Mouse (Mus musculus) limb, embryonic 14.5 days (tissue): ENCODE measurements around the gene Itga9. TPM values are rescaled to one million over a fixed set of nuclear protein-coding genes. Genes with fewer than 3 reads are reported as not detected.
A peak's percentile ranks its signal among the peaks of the same experiment; 100 is the strongest.

Experiments
- ATAC-seq: fragments of 200-750 bp; cut with Nextera tagmentation; 2 replicates; pipeline ENCODE4 v1.8.0; 2017; ENCODE audit warnings: low read depth, moderate number of reproducible peaks, moderate TSS enrichment; ENCODE audit not compliant: low FRiP score
- DNase-seq: peaks from one replicate; pipeline ENCODE4 v3.0.0-alpha.2; 2015; ENCODE audit warnings: low spot score
- H3K27ac ChIP-seq: fragments of 300-500 bp; sonication (generic); replicated peaks from 2 replicates; pipeline ENCODE4 v1.5.1; 2014; ENCODE audit warnings: low read depth, mild to moderate bottlenecking, low read length, moderate library complexity, mixed read lengths
- H3K27me3 ChIP-seq: fragments of 300-500 bp; sonication (generic); 2 replicates; pipeline ENCODE4 v1.6.1; 2014; ENCODE audit warnings: low read length, mixed read lengths; ENCODE audit not compliant: control insufficient read depth, insufficient read depth
- H3K36me3 ChIP-seq: fragments of 300-500 bp; sonication (generic); 2 replicates; pipeline ENCODE4 v1.6.1; 2014; ENCODE audit warnings: mild to moderate bottlenecking, low read length, moderate library complexity, mixed read lengths; ENCODE audit not compliant: control insufficient read depth, insufficient read depth
- H3K4me1 ChIP-seq: fragments of 300-500 bp; sonication (generic); 2 replicates; pipeline ENCODE4 v1.6.1; 2014; ENCODE audit warnings: antibody characterized with exemption, low read length, mixed read lengths; ENCODE audit not compliant: control insufficient read depth, insufficient read depth
- H3K4me2 ChIP-seq: fragments of 300-500 bp; sonication (generic); replicated peaks from 2 replicates; pipeline ENCODE4 v1.6.1; 2014; ENCODE audit warnings: low read depth, mild to moderate bottlenecking, low read length, moderate library complexity; ENCODE audit not compliant: severe bottlenecking
- H3K4me3 ChIP-seq: fragments of 300-500 bp; sonication (generic); replicated peaks from 2 replicates; pipeline ENCODE4 v1.5.1; 2014; ENCODE audit warnings: low read length
- H3K9ac ChIP-seq: fragments of 300-500 bp; sonication (generic); 2 replicates; pipeline ENCODE4 v1.6.1; 2014; ENCODE audit warnings: mild to moderate bottlenecking, low read depth, low read length, moderate library complexity; ENCODE audit not compliant: severe bottlenecking
- H3K9me3 ChIP-seq: fragments of 300-500 bp; sonication (generic); 2 replicates; pipeline ENCODE4 v1.6.1; 2016; ENCODE audit warnings: low read length; ENCODE audit not compliant: control insufficient read depth
- POLR2A ChIP-seq: fragments of 200-500 bp; IDR thresholded peaks from 2 replicates; pipeline ENCODE4 v1.8.0; 2012; ENCODE audit warnings: inconsistent platforms, mild to moderate bottlenecking, moderate library complexity, borderline replicate concordance; ENCODE audit not compliant: insufficient read depth, insufficient read length; ENCODE audit errors: extremely low read depth
- WGBS: fragments of 180-500 bp; shearing (Covaris S2); extraction: QIAGEN DNeasy Blood & Tissue Kit; methylation state at CpG from one replicate; pipeline ENCODE4 v1.1.7; 2014; 5-methylcytosine and 5-hydroxymethylcytosine counted together
- polyA plus RNA-seq, 2 experiments: library from polyadenylated mRNA; depleted of rRNA in 1 of 2; stranded (reverse) in 1 of 2; unstranded in 1 of 2; fragments of >200 nt; fragmentation: Nextera tagmentation in 1 of 2; extraction: Ambion mirVana in 1 of 2; gene quantifications; 2 replicates each; pipeline versions ENCODE4 v1.2.1 to v1.2.3; 2012 to 2014

Itga9 gene
- polyA plus RNA-seq, 2 experiments: 10.0 to 19.7 TPM

- ATAC-seq (peak; percentile 34; the same call in 1 of the 2 replicates), DNase-seq (peak; percentile 70)
- TF ChIP-seq POLR2A: no peak
Measured at GRCm38 (mm10) chr9:118890645-118891044, 284.2 kb downstream of the Itga9 start.

GRCm38 (mm10) chr9:118891068-118891467 lies 284.6 kb downstream of the Itga9 start:
- H3K4me1 ChIP-seq: peaks cover 26% of the 10 kb centered on the region
- no peak overlapping the region for H3K9ac ChIP-seq
- ATAC-seq (no peak), DNase-seq (no peak)
- no peak overlapping the region for H3K4me3 ChIP-seq
- H3K4me2 ChIP-seq: no peak overlapping the region
- TF ChIP-seq POLR2A: no peak
- no peaks in the 10 kb centered on the region for H3K36me3 ChIP-seq
- peak overlapping the region; percentile 35 for H3K27ac ChIP-seq
- H3K27me3 ChIP-seq: no peaks in the 10 kb centered on the region
- no peaks in the 10 kb centered on the region for H3K9me3 ChIP-seq
- 70% methylated on average over 6 of the region's 6 CpGs for WGBS

More at GRCm38 (mm10) chr9:118890645-118891044, 284.2 kb downstream of the Itga9 start:
- WGBS: 19% methylated on average over 2 of the region's 2 CpGs
- Histone ChIP-seq H3K4me1 (peaks cover 26% of the 10 kb centered on the region), H3K4me2 (no peak overlapping the region), H3K27ac (no peak overlapping the region), H3K9ac (no peak overlapping the region), H3K4me3 (no peak overlapping the region), H3K9me3 (no peaks in the 10 kb centered on the region), H3K27me3 (no peaks in the 10 kb centered on the region), H3K36me3 (no peaks in the 10 kb centered on the region)

- H3K36me3 ChIP-seq: no peaks in the 10 kb centered on the region
- H3K27ac ChIP-seq: peak overlapping the region; percentile 35
- no peak overlapping the region for H3K9ac ChIP-seq
- no peaks in the 10 kb centered on the region for H3K9me3 ChIP-seq
- WGBS: 15% methylated on average over 9 of the region's 9 CpGs
- no peak overlapping the region for H3K4me2 ChIP-seq
- peak; percentile 70 for DNase-seq
- TF ChIP-seq POLR2A: no peak
- H3K27me3 ChIP-seq: no peaks in the 10 kb centered on the region
- H3K4me1 ChIP-seq: peaks cover 26% of the 10 kb centered on the region
- no peak overlapping the region for H3K4me3 ChIP-seq
- ATAC-seq: peak; percentile 68
Measured at GRCm38 (mm10) chr9:118891593-118891992, 285.1 kb downstream of the Itga9 start.

GRCm38 (mm10) chr9:118895101-118895500 lies 288.6 kb downstream of the Itga9 start:
- ATAC-seq: no peak
- Histone ChIP-seq H3K9ac (no peak overlapping the region), H3K36me3 (peaks cover 4% of the 10 kb centered on the region), H3K27ac (no peak overlapping the region), H3K4me3 (no peak overlapping the region), H3K9me3 (no peaks in the 10 kb centered on the region), H3K27me3 (no peaks in the 10 kb centered on the region), H3K4me1 (peaks cover 17% of the 10 kb centered on the region), H3K4me2 (no peak overlapping the region)
- whole genome bisulfite sequencing: 46% methylated on average over 2 of the region's 2 CpGs
- DNase-seq: peak; percentile 69
- TF ChIP-seq POLR2A: no peak

- Histone ChIP-seq H3K36me3 (peaks cover 4% of the 10 kb centered on the region), H3K9ac (no peak overlapping the region), H3K27ac (no peak overlapping the region), H3K4me1 (no peaks in the 10 kb centered on the region), H3K9me3 (no peaks in the 10 kb centered on the region), H3K27me3 (no peaks in the 10 kb centered on the region), H3K4me2 (no peak overlapping the region), H3K4me3 (no peak overlapping the region)
- no peak for ATAC-seq
- WGBS: 64% methylated on average over 2 of the region's 2 CpGs
- no peak for DNase-seq
- TF ChIP-seq POLR2A: no peak
Measured at GRCm38 (mm10) chr9:118900677-118901076, 294.2 kb downstream of the Itga9 start.

GRCm38 (mm10) chr9:118901917-118902316 lies 295.4 kb downstream of the Itga9 start:
- Histone ChIP-seq H3K4me2 (no peak overlapping the region), H3K27me3 (no peaks in the 10 kb centered on the region), H3K4me1 (no peaks in the 10 kb centered on the region), H3K9me3 (no peaks in the 10 kb centered on the region), H3K36me3 (peaks cover 4% of the 10 kb centered on the region), H3K9ac (no peak overlapping the region), H3K4me3 (no peak overlapping the region), H3K27ac (no peak overlapping the region)
- 31% methylated on average over 6 of the region's 6 CpGs for WGBS
- no peak for TF ChIP-seq POLR2A
- ATAC-seq: no peak
- no peak for DNase-seq
